Mouse (Mus musculus) MN1 (cell line): ENCODE results near the gene Olfr314.
"Not testable (repeated sequence)": the region's sequence is repeated elsewhere in the genome, so short reads cannot be mapped to it uniquely, and the experiment has no call there.

ENCODE experiments used
- DNase-seq: peaks from one replicate; pipeline ENCODE4 v3.0.0-alpha.2; 2016; ENCODE audit warnings: low spot score

Olfr314 gene

DNA sequence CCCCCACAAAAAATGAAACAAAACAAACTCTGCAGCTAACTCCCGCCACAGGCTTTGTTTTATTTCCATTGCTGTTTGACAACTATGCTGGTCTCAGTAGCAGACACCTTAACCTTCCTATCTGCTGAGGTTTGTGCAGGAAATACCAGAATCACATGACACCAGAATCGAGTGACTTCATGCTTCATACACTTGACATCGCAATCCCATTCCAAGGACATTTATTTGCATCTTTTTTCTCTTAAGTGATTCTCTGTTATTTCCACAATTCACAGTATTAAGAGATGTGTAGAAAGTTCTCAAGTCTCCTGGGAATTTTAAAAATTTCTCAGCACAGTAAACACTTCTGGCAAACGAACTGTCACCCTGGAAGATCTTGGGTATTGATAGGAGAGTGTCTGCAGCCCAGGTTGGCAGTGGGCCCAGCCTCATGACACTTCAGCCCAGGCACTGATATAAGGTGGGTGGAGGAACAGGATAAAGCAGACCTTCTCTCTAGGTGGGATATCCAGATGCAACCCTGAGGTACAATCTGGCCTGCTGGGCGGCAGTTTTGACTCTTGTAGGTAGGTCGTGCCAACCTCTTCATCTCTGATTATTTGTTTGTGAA, at the start of gene Olfr314:
Olfr314 (plus strand) TSS at position 473 of the 610 bp plus-strand sequence.
- DNase-seq: peak; percentile 18

DNA sequence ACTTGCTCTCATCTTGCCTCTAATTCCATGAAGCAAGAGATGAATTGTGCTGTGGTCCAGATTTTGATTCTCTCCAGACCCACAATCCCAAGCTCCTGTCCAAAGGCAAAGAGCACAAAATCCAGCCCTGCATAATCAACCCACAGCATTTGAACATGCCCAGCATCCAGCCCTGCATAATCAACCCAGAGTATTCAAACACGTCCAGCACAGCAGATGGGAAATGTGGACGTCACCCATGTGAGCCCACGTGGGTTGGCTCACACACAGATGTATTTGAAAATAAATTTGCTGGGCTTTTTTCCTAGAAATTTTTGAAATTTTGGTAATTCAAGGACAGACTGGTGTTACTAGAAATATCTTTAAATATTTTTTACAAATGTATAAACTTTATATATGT, 49.4 kb upstream of the Olfr314 start:
- DNase-seq: no peak

DNA sequence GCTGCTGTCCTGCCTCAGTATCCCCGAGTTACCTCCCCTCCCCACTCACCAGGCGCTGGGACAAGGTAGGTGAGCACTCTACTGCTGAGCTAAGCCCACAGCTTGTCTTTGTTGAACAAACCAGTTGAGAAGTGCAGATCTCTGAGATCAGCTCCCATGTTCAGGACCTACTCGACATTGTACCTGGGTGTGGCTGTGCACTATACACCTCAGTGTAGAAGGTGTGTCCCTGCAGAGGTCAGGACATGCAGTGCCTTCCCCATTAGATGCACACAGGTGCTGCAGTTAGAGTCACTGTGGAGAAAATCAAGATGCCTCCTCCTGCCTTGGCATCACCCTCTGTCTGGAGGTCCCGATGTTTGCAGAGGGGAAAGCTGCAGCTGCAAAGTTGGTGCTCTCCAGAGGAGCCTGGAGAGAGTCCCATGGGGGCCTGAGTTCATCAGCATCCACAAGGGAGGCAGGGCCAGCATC, 43.9 kb upstream of the Olfr314 start, which contains the start of gene Olfr317:
Olfr317 (minus strand) TSS at position 421 of the 471 bp plus-strand sequence.
- no peak for DNase-seq

DNA sequence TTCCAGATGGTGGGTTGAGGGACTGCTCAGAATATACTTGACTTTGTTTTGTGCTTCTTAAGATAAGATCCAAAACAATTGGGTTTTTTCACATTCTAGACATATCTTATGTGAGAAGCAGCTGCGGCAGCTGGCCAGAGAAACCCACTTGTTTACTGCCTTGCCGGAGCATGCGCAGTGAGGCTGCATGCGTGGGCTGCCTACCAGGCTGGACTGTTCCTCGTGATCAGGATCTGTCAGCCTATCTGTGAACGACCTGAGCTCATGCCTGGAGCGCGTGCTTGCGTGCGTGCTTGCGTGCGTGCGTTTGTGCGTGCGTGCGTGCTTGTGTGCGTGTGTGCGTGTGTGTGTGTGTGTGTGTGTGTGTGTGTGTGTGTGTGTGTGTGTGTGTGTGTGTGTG, 31.7 kb upstream of the Olfr314 start:
- not testable (repeated sequence) for DNase-seq

DNA sequence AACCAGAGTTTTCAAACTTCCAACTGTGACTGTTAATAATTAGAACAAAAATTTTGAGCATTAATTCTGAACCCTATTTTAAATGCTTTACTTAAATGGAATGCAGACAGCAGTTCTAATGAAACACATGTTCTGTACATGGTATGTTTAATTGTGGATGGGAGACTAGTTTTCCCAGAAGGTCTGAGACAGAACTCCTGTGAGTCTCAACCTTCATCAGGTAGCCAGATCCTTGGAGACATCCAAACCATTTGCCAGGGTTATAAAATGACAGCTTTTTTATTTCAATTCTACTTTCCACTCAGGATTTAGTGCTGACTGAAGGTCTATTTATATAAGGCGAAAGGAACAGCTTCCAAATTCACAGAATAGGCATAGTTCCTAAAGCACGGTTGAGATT, 30.3 kb upstream of the Olfr314 start, which contains the start of gene Olfr316:
Olfr316 (plus strand) TSS at position 301 of the 400 bp plus-strand sequence.
- DNase-seq: no peak

DNA sequence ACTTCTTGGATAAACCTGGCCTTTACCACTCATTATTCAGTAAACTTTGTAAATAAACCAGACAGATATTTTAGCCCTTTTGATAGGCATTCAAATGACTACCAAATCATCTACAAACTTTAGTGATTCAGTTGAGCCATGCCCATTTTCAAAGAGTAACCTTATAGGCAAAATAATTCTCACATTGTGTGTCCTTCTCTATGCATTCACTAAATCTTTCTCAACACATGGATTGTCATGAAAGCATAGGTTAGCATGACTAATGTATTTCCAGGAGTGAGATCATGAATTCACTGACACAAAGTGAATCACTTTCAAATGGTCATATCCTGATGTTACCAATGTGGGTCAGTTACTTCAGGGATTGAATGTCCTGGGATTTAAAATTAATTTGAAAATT, 9.9 kb upstream of the Olfr314 start, which contains the start of gene Olfr315:
Olfr315 (plus strand) TSS at position 301 of the 400 bp plus-strand sequence.
- no peak for DNase-seq

DNA sequence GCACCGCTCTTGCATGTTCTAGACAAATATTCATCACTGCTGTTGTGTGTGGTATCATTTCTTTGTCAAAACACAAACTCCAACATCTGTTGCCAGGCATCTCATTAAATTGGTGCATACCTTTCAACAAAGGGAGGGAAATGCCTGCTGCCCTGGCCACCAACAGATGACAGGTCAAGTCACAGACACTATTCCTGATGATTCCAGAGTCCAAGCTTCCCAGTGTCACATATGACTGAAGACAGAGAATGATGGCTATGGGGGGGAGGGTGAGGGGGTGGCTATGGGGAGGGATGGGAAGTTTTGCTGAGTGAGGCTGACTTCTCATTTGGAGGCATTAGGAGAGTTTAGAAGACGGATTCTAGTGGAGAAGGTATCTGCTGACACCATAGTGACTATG, 1.4 kb downstream of the Olfr314 start:
- no peak for DNase-seq

DNA sequence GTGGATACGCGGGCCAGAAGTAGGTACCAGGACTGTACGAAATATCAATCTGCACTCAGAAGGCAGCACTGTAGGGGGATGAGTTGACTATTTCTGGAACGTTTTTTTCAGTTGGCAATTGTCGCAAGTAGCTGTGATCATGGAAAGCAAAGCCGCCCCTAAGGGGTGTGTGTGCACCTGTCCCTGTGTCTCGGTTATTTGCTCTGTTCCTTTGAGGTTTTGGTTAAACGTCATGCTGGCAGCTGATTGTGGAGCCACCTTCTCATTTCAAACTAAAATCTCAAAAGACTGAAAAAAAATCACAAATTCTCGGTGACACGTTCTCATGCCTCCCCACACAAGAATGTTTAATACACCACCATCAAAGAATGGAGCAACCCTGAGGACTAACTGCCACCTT, 4.9 kb downstream of the Olfr314 start:
- DNase-seq: no peak

DNA sequence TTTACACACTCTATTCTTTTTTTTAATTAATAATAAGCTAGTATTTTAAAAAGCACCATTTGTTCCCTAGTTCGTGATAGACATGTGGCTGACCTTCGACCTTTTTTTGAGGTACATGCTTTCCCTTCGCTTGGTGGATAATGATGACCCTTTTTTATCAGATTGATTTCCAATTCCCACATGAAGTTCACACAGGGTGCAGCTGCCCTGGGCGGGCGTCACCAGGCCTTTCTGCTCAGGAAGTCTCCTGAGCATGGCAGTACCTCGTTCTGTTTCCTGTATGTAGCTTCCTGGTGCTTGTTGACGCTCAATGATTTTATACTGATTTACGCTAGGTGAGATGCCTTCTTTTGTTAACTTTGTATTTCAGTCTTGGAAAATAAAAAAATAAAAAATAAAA, 5.6 kb downstream of the Olfr314 start:
- DNase-seq: no peak

DNA sequence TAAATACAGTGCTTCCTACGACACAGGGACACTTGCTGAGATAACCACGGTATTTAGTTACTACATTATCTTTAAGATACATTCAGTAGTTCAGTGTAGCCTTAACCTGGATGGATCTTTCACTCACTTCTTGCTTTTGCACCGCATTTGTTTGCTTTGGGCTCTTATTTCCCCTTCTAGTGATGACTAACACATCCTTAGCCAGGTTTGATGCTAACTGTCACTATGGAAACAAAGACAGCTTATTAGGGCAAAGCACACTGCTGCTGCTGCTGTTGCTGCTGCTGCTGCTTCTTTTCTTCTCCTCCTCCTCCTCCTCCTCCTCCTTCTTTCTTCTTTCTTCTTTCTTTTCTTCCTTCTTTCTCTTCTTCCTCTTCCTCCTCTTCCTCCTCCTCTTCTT, 6.8 kb downstream of the Olfr314 start:
- no peak for DNase-seq

DNA sequence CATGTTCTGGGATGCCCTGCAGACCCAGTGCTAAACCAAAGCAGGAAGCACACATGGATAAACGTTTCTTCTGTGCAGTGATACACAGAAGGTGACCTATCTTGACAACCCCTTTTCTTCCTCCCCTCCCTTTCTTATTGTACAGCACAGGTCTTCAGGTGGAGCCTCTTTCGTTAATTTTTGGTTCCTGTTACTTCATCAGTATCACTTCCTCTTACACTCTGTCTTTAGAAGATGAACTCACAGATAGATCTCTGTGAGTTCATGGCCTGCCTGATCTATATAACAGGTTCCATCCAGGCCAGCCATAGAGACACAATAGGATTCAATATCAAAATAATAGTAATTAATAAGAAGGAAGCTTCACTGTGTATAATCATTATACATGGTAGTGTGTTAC, 7.3 kb downstream of the Olfr314 start:
- DNase-seq: no peak

DNA sequence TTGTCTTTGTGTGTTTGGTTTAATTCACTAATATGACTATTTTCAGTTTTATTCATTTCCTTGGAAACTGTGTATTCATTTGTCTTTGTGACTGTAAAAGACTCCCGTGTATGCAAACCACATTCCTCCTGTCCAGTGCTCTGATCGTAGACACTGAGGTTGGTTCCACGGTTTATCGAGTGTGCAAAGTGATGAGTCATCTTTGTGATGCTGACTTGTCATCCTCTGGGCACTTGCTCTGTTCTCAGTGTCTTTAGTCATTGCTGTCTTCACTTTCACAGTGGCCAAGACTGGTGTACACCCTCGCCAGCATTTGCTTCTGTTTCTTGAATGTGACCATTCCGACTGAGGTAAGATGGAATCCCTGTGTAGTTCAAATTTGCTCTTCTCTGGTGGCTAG, 7.9 kb downstream of the Olfr314 start:
- DNase-seq: no peak

DNA sequence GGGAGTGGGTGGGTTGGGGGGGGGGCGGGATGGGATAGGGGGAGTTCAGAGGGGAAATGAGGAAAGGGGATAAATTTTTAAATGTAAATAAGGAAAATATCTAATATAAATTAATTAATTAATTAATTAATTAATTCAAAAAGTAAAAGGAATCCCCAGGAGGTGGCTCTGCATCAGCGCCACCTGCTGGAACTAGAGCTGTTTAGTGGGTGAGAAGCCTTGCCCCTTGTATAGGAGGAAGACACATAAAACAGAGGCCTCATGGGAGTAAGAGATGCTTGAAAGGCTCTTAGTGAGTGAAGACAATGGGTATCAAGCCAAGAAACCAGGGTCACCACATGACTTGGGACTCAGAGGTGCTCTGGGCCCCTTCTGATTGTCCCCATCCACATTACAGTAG, 13.1 kb downstream of the Olfr314 start:
- no peak for DNase-seq

DNA sequence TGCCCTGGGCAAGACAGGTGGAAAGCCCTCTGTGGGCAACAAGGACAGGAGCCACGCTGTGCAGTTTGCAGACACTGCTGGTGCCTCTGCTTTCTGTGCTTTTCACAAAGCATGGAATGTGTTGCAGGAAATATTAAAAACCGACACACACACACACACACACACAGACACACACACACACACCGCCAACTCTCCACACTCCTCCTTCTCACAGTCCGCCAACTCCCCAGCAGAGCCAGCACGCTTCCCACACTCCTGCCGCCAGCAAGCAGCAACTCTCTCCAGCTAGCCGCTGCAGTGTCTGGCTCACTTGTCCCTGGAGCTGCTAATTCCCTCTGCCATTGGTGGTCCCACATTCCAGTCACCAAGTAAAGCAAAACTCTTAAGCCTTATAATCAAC, 14.1 kb downstream of the Olfr314 start:
- no peak for DNase-seq

DNA sequence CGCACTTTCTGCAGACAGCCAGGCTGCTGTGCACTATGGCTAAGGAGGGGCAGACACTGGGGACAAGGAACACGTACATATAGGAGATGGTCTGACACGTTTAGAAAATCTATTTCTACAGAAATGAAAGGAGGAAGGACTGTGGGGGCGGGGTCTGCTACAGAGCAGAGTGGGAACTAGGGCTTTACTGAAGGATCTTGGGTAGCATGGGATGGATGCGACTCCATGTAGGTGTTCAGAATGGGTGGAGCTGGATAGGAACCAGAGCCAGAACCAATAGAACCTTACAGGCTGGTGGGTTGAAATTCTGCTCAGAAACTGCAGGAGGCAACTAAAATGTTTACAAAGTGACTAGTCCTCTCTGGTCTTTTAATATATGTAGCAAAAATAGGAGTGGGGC, 17.0 kb downstream of the Olfr314 start:
- no peak for DNase-seq

DNA sequence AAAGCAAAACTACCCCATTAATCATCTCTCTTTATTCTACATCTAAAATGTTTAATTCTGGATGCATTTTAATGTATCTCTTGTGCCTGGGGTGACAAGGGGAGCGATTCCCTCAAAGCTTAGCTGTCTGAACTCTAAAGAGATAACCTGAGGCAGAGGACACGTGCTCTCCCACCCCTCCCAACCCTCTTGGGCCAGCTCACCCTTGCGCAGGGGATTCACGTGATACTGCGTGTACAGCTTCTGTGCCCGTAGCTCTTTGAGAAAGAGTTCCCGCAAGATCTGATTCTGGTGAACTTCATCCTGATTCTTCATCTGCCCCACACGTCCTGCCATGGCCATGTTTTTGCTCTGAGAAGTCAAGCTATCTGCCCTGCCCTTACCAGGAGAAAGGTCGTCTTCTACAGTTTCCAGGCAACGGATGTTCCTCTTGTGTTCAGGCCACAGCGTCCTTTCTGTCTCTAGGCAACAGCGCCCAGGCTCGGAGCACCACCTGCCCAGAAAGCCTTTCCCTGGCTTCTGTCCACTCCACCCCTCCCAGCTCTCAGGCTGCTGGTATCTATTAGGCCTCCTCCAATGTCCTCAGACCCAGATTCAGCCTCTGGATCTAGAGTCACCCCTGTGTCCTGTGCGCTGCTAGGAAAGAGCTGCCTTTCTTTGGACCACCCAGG, 18.9 kb downstream of the Olfr314 start, which contains the start of gene Fam183b:
Fam183b (minus strand) TSS at position 403 of the 671 bp plus-strand sequence.
- DNase-seq: no peak

DNA sequence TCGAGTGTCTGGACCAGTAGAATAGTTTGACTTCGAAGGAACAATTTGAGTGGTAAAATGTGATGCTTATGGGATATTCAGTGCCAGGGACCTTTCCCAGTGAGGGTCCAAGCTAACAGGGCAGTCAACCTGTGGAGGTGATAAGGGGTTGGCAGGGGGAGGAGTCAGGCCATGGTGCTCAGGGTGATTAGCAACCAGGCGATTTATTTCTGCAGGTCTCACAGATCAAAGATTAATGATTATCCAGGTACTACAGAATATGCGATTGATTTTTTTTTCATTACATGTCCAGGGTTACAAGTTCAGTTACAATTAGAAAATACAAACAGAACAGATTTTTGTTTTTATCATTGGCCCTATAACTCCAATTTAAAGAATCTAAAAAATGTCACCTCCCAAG, 21.1 kb downstream of the Olfr314 start:
- DNase-seq: no peak

DNA sequence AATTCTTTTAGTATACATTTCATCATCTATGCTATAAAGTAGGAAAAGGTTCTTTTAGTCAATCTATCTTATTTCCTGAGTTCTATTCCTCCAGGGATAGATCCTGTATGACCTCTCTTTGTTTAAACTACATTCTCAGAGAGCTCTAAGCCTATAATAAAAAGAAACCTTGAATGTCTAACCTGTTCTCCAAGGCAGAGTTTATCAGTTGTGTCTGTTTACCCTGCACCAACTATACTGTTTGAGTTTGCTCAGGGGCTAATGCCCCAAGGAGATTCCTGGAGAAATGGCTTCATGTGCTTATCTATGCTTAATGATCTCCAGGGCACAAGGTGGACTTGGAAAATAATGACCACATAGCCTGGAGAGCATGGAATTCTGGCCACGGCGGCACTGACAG, 21.6 kb downstream of the Olfr314 start:
- no peak for DNase-seq

DNA sequence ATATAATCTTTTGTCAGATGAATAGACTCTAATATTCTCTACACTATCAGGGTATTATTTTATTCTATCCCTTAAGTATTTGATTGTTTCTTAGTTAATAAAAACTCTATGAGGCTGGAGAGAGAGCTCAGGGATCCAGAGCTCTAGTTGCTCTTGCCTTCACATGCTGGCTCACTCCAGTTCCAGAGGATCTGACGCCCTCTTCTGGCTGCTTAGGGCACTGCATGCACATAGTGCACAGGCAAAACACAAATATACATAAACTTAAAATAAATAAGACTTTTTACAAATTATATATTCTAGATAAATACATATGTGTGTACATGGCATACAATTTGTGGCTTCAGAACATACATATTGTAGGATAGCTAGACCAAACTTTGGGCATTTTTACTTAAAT, 29.2 kb downstream of the Olfr314 start:
- DNase-seq: no peak

DNA sequence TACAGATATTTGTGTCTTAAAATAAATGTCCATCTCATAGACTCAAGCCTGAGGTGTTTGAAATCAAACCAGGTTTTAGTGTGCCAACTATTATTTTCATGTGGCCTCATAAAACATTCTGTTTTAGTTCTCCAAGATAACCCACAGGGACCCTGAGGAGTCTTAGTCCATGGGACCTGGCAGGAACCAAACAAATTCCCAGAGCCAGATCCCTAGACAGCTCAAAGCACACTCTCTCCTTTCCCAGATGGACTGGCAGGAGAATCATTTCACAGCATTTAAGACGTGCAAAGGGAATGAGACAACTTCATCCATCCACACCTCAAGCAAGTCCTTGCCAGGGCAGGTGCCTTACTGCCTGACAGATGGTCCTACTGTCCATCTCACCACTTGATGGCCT, 31.9 kb downstream of the Olfr314 start, which contains the start of gene Olfr313:
Olfr313 (plus strand) TSS at position 301 of the 400 bp plus-strand sequence.
- DNase-seq: not testable (repeated sequence)

DNA sequence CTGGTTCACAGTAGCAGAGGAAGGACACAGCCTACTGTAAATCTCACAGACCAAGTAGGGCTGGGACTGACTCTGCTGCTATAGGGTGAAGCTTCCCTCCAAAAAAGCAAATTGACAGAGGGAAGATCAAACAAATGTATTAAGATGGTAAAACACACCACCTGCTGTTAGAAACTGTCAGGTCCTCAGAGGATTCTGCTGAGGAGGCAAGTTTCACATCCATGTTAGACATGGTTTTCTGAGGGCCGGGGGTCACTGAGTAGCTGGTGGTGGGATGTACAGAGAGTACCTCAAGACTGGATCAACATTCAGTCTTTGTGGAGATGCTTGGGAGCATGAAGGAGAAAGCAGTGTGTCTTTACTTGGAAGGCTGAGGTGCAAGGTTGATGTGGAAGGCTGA, 32.9 kb downstream of the Olfr314 start:
- DNase-seq: no peak

DNA sequence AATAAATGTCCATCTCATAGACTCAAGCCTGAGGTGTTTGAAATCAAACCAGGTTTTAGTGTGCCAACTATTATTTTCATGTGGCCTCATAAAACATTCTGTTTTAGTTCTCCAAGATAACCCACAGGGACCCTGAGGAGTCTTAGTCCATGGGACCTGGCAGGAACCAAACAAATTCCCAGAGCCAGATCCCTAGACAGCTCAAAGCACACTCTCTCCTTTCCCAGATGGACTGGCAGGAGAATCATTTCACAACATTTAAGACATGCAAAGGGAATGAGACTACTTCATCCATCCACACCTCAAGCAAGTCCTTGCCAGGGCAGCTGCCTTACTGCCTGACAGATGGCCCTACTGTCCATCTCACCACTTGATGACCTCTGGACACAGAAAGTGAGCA, 46.2 kb downstream of the Olfr314 start, which contains the start of gene Olfr312:
Olfr312 (plus strand) TSS at position 301 of the 400 bp plus-strand sequence.
- DNase-seq: not testable (repeated sequence)

DNA sequence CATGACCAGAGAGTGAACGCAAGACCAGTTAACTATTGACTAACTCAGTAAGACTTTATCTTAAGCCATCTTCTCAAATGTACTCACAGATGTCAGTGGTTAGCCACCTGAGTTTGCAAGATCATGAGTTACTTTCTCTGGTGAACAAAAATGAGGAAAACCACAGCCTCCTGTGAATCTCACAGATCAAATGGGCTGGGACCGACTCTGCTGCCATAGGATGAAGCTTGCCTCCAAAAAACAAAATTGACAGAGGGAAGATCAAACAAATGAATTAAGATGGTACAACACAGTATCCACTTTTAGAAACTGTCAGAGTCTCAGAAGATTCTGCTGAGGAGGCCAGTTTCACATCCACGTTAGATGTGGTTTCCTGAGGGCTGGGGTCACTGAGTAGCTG, 47.0 kb downstream of the Olfr314 start:
- no peak for DNase-seq
